Mouse (Mus musculus) ZHBTc4 (cell line): ENCODE measurements around the gene Tnni3.

ENCODE experiments used
- DNase-seq: peaks from one replicate; pipeline ENCODE4 v3.0.0-alpha.2; 2011; ENCODE audit warnings: low read depth, low spot score

The Tnni3 gene

DNA sequence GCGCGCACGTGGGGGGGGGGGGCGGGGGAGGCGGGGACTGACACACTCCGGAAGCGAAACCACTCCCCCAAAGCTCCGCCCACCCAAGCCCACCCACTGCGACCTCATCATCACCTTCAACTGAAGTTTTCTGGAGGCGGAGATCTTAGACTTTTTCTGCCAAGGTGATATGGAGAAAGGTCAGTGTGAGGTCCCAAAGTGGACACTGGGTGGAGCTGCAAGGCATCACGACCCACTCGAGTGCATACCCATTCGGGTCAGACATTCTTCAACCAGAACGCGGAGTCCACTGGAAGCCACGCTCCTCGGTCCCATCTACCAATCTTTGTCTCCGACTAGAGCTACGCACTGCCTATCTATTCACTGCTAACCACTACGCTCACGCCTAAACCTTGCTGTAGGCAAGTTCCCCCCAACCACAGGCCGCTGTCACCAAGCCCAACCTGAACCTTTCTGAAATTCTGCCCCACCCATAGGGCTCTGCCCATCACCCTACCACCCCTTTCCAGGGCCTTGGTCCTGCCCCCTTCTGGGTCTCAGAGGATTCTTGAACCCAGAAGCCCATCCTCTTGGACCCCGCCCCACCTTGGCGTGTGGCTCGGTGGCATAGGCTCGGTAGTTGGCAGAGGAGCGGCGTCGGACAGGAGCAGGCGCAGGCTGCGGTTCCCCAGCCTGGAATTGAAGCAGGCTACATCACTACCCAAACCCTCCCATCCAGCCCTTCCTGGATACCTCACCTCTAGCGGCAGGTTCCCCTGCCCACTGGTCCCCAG lies 2.6 kb downstream of the Tnni3 start:
- DNase-seq, result peak; percentile 73

- no peak for DNase-seq
Measured at GRCm38 (mm10) chr7:4518487-4518886, 5.5 kb downstream of the Tnni3 start.

- DNase-seq, result peak; percentile 85
Measured at GRCm38 (mm10) chr7:4516332-4517050, 7.5 kb downstream of the Tnni3 start, which contains the start of gene Tnnt1. Gene Tnnt1, minus strand, starts transcription at chr7:4516382.

GRCm38 (mm10) chr7:4515853-4516252 lies 8.2 kb downstream of the Tnni3 start:
- DNase-seq, result no peak

- DNase-seq, result no peak
Measured at GRCm38 (mm10) chr7:4513829-4514712, 10.0 kb downstream of the Tnni3 start.

DNA sequence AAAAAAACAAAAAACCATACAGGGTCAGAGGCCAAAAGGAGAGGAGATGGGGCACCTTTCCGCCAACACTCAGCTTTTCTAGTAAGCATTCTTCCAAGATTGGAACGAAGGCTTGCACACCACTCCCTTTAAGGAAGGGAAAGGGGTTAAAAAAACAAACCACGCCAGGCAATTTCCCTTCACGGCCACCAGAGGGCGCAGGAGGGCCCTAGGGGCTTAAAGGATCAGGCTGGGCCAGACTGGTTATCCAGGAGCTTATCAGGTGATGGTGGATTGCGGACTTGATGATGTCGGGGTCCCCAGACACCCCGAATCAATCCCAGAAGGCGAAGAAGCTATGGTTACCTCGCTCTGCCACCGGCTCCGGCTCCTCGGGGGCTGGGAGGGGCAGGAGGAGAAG lies 10.8 kb downstream of the Tnni3 start:
- peak; percentile 88 for DNase-seq

- DNase-seq, result no peak
Measured at GRCm38 (mm10) chr7:4511489-4512224, 12.4 kb downstream of the Tnni3 start.

- peak; percentile 93 for DNase-seq
Measured at GRCm38 (mm10) chr7:4509863-4510608, 14.0 kb downstream of the Tnni3 start.

GRCm38 (mm10) chr7:4508739-4509116 lies 15.3 kb downstream of the Tnni3 start:
- no peak for DNase-seq

DNA sequence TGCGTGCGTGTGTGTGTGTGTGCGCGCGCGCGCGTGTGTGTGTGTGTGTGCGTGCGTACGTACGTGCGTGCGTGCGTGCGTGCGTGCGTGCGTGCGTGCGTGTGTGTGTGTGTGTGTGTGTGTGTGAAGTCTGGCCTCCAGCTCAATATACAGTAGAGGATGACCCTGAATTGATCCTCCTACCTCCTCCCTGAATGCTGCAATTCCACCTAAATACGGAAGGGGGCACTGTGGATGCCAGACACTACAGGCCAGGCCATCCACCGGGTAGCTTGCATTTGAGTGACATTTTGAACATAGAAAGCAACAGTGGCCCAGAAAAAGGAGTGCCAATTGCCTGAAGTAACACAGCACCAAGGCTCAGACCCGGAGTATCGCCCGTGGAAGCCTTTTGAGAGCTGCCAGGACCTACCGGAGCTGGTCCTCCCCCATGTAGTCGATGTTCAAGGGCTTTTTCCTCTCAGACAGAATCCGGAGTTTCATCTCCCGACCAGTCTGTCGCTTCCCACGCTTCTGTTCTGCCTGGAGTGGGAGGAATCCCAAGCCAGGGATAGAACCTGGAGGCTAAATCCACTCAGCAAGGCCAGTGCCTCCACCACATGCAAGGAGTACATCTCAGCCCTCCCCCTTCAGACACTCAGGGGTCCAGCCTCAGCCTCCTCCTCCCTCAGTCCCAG lies 15.8 kb downstream of the Tnni3 start:
- DNase-seq, result peak; percentile 88

GRCm38 (mm10) chr7:4507220-4507619 lies 16.8 kb downstream of the Tnni3 start:
- DNase-seq, result peak; percentile 60

DNA sequence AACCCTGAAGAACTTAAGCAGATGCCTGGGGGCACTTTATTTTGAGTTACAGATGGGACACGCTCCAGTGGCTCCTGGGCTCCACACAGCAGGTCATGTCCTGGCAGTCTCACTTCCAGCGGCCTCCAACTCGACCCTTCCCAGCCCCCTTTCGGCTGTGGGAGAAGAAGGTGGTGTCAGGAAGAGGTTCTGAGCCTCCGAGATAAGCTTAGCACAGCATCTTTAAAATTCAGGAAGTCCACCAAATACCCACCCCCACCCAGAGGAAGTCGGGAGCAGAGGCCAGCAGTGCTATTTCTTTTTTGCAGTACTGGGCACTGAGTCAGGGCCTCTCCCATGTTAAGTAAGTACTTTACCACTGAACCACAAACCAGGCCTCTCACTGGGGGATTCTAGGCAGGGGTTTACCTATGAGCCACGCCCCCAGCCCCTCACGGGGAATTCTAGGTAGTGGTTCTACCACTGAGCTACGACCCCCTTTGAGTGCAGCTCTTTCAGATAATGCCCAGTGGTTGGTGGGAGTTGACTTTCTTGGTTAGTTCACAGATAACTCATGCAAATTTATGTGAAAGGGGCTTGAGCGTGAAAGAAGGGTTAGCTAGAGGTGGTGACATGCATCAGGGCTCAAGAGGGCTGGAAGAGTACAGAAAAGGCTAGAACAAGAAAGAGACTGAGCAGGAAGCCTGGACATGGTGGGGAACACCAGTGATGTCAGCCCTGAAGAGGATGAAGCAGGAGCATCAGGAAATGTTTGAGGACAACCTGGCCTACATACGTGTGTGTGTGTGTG lies 19.2 kb downstream of the Tnni3 start:
- no peak for DNase-seq

- no peak for DNase-seq
Measured at GRCm38 (mm10) chr7:4503858-4504257, 20.2 kb downstream of the Tnni3 start.

- no peak for DNase-seq
Measured at GRCm38 (mm10) chr7:4503100-4503499, 20.9 kb downstream of the Tnni3 start.

- peak; percentile 72 for DNase-seq
Measured at GRCm38 (mm10) chr7:4502421-4503090, 21.5 kb downstream of the Tnni3 start.

DNA sequence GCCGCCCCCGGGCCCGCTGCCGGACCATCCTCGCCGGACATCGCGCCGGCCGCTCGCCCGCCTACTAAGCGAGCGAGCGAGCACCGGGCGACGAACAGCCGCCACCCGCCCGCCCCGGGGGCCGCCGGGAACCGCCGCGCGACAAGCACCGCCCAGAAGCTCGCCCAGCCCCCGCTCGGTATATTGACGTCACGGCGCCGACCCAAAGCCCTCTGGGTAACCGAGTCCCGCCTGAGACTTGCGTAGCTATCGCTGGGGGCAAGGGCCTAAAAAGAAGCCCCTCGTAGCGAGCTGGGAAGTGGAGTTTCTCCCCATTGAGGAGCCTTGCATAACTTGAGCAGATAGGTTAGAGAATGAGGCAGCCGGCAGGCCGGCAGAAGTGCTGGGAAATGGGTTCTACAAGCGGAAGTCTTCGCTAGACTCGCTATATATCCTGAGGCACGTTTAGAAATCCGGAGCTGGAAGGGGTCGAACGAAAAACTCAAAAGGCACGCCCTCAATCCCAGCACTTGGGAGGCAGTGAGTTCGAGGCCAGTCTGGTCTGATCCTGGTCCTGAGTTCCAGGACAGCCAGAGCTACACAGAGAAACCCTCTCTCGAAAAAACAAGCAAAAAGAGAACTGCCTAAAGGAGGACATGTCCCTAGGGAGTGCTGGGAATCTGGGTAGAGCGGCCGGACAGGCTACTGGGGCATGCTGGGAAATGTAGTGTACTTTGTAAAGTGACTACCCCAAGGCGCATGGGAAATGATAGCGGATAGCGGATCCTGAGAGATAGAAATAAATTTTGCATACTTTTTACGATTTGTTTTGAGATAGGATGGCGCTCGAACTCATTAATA lies 22.3 kb downstream of the Tnni3 start, which contains the start of gene Ppp1r12c:
Ppp1r12c (minus strand) TSS at position 123 of the 840 bp plus-strand sequence.
- peak; percentile 94 for DNase-seq

DNA sequence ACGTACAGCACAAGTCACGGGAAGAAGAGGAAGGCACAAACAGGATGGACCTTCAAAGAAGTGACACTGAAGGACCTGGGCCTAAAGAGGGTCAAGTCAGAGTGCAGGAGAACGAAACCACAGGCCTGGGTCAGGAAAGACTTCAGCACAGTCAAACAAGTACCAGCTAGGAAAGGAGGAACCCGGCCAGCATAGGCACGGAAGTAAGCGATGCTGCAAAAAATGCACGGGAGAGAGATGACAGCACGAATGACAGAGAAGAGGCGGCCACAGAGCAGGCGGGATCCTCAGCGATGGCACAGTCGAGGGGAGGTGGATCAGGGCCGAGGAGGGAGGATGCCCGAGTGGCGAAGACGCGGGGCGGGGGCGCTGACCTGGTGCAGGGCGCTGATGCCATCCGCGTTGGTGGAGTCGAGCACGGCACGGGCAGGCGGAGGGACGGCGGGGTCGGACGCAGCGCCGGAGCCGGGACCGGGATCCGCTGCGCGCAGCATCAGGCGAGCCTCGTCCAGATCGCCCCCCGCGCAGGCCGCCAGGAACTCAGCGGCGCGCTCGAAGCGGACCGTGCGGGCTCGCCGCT lies 23.0 kb downstream of the Tnni3 start:
- peak; percentile 41 for DNase-seq
